Mouse (Mus musculus) neutrophil, adult 5-6 weeks (primary cell): ENCODE data around the gene Slc43a3. TPM values are rescaled to one million over a fixed set of nuclear protein-coding genes. Genes with fewer than 3 reads are reported as not detected.

Experiments used
- ATAC-seq: fragments of 151-379, 151-347 bp; 2 replicates; pipeline ENCODE4 v1.8.0; 2017; ENCODE audit warnings: mild to moderate bottlenecking, moderate TSS enrichment; ENCODE audit not compliant: insufficient number of reproducible peaks, poor library complexity, low FRiP score, severe bottlenecking; ENCODE audit errors: extremely low read depth
- total RNA-seq: library from RNA; stranded (forward); fragments of 200-1000 nt; gene quantifications from 2 replicates; pipeline ENCODE4 v1.2.3, GENCODE M21; 2017

The Slc43a3 gene
- total RNA-seq, 1 experiment from 2014 or later, result 2.7 TPM

GRCm38 (mm10) chr2:84934649-84935007 is 1.8 kb upstream of the Slc43a3 start:
- no peak for ATAC-seq

GRCm38 (mm10) chr2:84935065-84935464 is 1.3 kb upstream of the Slc43a3 start:
- ATAC-seq, result no peak

- ATAC-seq, result no peak
Observed at GRCm38 (mm10) chr2:84937491-84938150, 1.2 kb downstream of the Slc43a3 start.

DNA sequence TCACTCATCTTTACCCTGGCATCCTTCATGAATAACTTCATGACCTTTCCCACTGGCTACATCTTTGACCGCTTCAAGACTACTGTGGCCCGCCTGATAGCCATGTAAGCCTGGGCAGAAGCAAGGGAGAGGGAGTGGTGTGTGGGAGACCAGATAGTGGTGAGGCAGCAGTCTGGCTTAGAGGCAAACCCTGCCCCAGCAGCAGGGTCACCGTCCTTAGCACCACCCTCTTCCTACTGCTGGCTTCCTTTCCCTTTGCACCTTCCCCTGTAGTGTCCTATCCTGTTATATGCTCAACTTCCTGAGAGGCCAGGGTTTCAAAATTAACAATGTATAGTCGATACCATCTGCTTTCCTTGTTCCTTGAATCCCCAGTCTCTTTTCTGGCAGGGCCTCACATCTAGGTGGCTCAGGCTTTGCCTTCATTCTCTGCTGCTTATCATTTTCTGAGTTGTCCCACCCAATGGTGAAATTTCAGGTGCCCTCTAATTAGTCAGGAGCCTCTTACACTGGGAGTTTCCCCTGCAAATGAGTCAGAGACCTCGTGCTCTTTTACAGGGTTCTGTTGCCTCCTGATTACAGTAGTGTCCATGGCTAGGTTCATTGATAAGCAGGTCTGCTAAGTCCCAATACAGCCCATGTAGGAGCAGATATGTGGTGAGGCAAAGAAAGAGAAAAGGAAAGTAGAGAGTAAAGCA is 2.0 kb downstream of the Slc43a3 start:
- peak; percentile 20; the same call in 1 of the 2 replicates for ATAC-seq

DNA sequence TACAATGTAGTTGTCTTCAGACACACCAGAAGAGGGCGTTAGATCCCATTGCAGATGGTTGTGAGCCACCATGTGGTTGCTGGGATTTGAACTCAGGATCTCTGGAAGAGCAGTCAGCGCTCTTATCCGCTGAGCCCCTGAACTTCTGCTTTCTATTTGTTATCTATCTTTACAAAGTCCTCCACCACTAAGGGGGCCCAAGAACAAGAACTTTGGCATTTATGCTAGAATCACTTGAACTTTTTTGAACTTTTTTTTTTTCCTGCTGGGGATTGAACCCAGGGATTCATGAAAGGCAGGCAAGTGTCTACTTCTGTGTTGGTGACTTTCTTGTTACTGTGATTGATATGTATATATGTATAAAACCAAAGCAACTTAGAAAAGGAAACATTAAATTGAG is 2.9 kb downstream of the Slc43a3 start:
- ATAC-seq, result no peak

GRCm38 (mm10) chr2:84939711-84940110 is 3.3 kb downstream of the Slc43a3 start:
- ATAC-seq, result no peak

- no peak for ATAC-seq
Observed at GRCm38 (mm10) chr2:84941332-84941731, 5.0 kb downstream of the Slc43a3 start.

DNA sequence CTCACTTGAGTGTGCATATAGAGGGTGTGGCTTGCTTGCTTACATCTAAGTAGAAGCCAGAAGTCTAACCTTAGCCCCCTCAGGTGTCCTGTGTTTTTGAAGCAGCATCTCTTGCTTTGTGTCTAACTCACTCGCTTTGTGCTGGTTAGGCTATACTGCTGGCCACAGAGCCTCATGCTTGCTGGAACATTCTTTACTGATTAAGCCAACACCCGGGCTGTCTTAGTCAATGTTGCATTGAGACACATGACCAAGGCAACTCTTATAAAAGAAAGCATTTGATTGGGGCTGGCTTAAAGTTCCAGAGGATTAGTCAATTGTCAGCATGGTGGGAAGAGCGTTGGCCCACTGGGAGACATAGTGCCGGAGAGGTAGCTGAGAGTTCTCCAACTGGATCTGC is 5.4 kb downstream of the Slc43a3 start:
- ATAC-seq, result no peak

GRCm38 (mm10) chr2:84947154-84947771 is 10.9 kb downstream of the Slc43a3 start:
- ATAC-seq, result no peak

DNA sequence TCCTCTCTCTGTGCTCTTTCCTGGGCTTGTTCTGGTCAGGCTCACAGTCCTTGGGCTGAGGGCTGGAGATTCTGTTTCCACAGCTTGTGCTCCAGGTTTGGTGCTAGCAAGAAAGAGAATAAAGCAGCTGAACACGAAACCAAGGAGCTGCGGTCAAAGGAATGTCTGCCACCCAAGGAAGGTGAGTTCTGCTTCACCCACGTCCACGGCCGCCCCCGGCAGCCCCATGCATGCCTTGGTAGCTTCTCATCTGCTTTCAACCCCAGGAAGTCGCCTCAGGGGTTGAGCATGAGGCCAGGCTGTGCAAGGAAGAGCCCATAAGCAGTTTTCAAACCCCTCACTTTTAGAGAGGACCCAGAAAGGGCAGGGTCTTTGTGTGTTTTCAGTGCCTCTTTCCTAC is 11.9 kb downstream of the Slc43a3 start:
- ATAC-seq, result no peak

DNA sequence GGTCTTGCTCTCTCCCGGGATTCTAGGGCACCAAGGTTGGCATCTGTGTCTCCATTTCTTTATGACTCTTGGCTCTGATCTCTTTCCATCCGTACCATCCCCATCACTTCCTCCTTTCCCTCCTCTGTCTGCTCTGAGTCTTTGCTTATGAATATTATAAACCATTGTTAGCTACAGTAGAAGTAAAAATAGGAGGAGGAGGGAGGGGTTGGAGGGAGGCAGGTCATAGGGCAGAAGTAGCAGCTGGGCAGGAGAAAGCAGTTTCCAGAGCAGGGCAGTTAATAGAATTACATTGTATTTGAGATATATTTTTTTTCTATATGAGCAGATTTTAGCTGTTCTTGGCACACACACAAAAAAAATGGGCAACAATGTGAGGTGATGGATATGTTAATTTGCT is 12.3 kb downstream of the Slc43a3 start:
- no peak for ATAC-seq

DNA sequence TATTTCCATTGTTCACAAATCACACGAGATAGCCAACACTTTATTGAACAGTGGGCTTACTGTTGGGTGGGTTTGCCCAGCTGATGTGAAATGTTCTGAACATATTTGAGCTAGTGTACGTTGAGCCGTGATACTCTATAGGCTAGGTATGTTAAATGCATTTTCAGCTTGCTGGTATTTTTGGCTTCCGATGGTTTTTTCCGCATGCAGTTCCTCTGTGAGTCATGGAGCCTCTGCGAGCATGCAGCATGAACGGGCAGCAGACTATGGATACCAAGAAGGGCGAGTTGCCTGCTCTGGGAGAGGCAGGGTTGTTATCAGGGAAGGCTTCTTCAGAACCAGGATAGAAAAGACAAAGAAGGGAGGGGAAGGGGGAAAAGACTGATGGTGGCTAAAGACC is 14.6 kb downstream of the Slc43a3 start:
- ATAC-seq, result no peak

DNA sequence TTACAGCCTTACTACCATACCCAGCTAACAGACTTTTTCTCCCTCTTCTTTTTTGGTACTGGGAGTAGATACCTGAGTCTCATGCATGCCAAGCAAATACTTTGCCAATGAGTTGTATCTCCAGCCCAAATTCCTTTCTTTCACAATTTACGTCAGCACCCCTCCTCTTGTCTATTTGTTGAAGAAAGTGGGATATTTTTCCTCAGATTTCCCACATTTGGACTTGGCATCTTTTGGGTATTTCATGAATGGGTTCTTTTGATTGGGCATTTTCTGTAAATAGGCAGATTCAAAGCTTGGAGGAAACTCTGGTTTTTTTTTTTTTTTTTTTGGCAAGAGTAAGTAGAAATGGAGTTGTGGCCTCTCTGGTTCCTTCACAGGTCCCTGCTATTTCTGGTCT is 15.9 kb downstream of the Slc43a3 start:
- ATAC-seq, result no peak

GRCm38 (mm10) chr2:84952693-84953092 is 16.3 kb downstream of the Slc43a3 start:
- no peak for ATAC-seq

- no peak for ATAC-seq
Observed at GRCm38 (mm10) chr2:84955435-84955834, 19.1 kb downstream of the Slc43a3 start.

GRCm38 (mm10) chr2:84956274-84956673 is 19.9 kb downstream of the Slc43a3 start:
- ATAC-seq, result peak; percentile 93

DNA sequence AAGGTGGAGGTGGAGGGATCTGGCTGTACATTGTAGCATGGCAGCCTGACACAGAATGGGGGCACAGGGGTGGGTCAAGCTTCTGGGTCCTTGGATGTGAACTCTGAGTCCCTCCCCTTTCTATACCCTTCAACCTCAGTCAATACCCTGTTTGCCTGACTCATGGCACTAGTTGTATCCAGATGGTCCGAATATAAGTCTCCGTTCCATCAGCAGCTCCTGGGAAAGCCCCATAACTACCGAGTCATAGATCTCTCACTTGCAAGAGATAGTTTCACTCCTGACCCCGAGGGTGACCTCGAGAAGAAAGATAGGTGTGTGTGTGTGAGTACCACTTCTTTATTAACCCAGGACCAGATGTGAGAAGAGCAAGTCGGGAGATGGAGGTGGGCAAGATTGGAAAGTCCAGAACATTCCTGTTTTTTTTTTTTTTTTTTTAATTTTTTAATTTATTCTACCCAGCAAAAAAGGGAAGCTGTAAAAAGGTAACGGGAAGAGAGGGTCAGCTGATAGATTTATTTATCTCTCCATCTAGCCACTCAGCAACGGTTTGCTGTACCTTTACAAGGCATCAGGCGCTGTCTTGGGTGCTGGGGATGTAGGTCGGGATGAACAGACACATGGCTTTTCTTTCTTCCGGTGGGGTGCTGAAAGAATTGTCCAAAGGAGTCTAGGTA is 22.3 kb downstream of the Slc43a3 start:
- no peak for ATAC-seq

GRCm38 (mm10) chr2:84961300-84961699 is 24.9 kb downstream of the Slc43a3 start:
- no peak for ATAC-seq

GRCm38 (mm10) chr2:84961901-84962300 is 25.5 kb downstream of the Slc43a3 start:
- no peak for ATAC-seq
